Mouse (Mus musculus) heart, adult 2 months (tissue): ENCODE data around the gene Gm4303.
"Not testable (repeated sequence)": the region's sequence is repeated elsewhere in the genome, so short reads cannot be mapped to it uniquely, and the experiment has no call there.

Source experiments
- CTCF ChIP-seq: fragments of 200-600 bp; IDR thresholded peaks from 2 replicates; pipeline ENCODE4 v1.8.1; 2022; ENCODE audit warnings: antibody characterized with exemption, mild to moderate bottlenecking, moderate library complexity
- EP300 ChIP-seq: fragments of 200-500 bp; IDR thresholded peaks from 2 replicates; pipeline ENCODE4 v1.6.1; 2011; ENCODE audit warnings: low read depth, low read length, control low read depth; ENCODE audit not compliant: insufficient read depth
- POLR2A ChIP-seq: fragments of 200-500 bp; IDR thresholded peaks from 2 replicates; pipeline ENCODE4 v1.6.1; 2011; ENCODE audit warnings: mild to moderate bottlenecking, low read depth, low read length, control low read depth; ENCODE audit not compliant: insufficient read depth

DNA sequence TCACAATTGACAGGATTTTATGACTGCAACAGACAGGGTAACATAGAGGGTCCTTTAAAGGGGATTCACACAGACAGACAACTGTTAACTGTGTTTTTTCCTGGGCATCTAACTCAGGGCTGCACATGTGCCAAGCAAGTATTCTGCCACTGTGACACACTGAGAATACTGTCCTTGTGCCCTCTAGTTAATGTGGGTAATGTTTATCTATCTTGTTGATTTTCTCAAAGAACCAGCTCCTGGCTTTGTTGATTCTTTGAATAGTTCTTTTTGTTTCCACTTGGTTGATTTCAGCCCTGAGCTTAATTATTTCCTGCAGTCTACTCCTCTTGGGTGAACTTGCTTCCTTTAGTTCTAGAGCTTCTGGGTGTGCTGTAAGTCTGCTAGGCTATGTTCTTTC lies 45.7 kb upstream of the Gm4303 start:
- not testable (repeated sequence) for TF ChIP-seq POLR2A, EP300, CTCF
